25 mouse cellular contexts compared by ENCODE assay signal in genomic region chr13:113448378-113448777, GRCm38 (mm10).
"Had no signal": no experiment of that assay in that cellular context is flagged by ENCODE, and none has a peak within 500 bp of the region (broad histone marks: within the 10 kb centered on the region; RNA-seq: fewer than 3 reads in every experiment).

No protein-coding gene starts in this region.

- H3K36me3 ChIP-seq: limb, embryonic 12.5 days; limb, embryonic 15.5 days; liver, embryonic 13.5 days; midbrain, embryonic 10.5 days; midbrain, embryonic 13.5 days; neural tube, embryonic 13.5 days; stomach, embryonic 15.5 days had no signal

- H3K4me1 ChIP-seq: limb, embryonic 12.5 days; limb, embryonic 15.5 days; midbrain, embryonic 10.5 days; midbrain, embryonic 13.5 days; neural tube, embryonic 13.5 days; stomach, embryonic 15.5 days had no signal

- DNase-seq: kidney, adult 2 months; kidney, postnatal 25 days; layer of hippocampus, postnatal 36 days; left cerebral cortex, postnatal 4 days; liver, embryonic 13.5 days; lung, adult 2 months; lung, postnatal 14 days; retina, postnatal 1 day; right cerebral cortex, postnatal 25 days; spleen, adult 18-20 months; thymus, adult 18-20 months; thymus, postnatal 14 days had no signal

- ATAC-seq: intestine, postnatal 0 days; midbrain, embryonic 13.5 days; midbrain, embryonic 16.5 days had no signal

- H3K27ac ChIP-seq: kidney, postnatal 0 days; left cerebral cortex, adult 2 months; limb, embryonic 12.5 days; limb, embryonic 15.5 days; liver, embryonic 13.5 days; macrophage; midbrain, embryonic 10.5 days; midbrain, embryonic 13.5 days; neural tube, embryonic 13.5 days; stomach, embryonic 15.5 days had no signal

- H3K4me2 ChIP-seq: limb, embryonic 12.5 days; limb, embryonic 15.5 days; liver, embryonic 13.5 days; midbrain, embryonic 13.5 days; neural tube, embryonic 13.5 days; stomach, embryonic 15.5 days had no signal

- H3K27me3 ChIP-seq: limb, embryonic 12.5 days; limb, embryonic 15.5 days; liver, embryonic 13.5 days; megakaryocyte, embryonic 14.5 days; midbrain, embryonic 13.5 days; neural tube, embryonic 13.5 days; stomach, embryonic 15.5 days had no signal

- H3K9me3 ChIP-seq: limb, embryonic 12.5 days; limb, embryonic 15.5 days; liver, embryonic 13.5 days; megakaryocyte, embryonic 14.5 days; midbrain, embryonic 10.5 days; midbrain, embryonic 13.5 days; neural tube, embryonic 13.5 days; stomach, embryonic 15.5 days had no signal

- H3K4me3 ChIP-seq: left cerebral cortex, adult 2 months; limb, embryonic 12.5 days; limb, embryonic 15.5 days; liver, embryonic 13.5 days; megakaryocyte, embryonic 14.5 days; midbrain, embryonic 10.5 days; midbrain, embryonic 13.5 days; myocyte; neural tube, embryonic 13.5 days; stomach, embryonic 15.5 days had no signal

- H3K9ac ChIP-seq: limb, embryonic 12.5 days; limb, embryonic 15.5 days; liver, embryonic 13.5 days; midbrain, embryonic 13.5 days; neural tube, embryonic 13.5 days; stomach, embryonic 15.5 days had no signal
